Mouse (Mus musculus): ENCODE measurements around the gene Prkci. TPM values are rescaled to one million over a fixed set of nuclear protein-coding genes. Genes with fewer than 3 reads are reported as not detected.

Prkci gene
- polyA plus RNA-seq, 1 experiment from 2014 or later = 16.5 TPM

Small RNA genes lying within 50 kb of the gene (microRNA-seq; reads per million reads assigned to microRNA genes)
- not detected for gene Mir7008

Other genes with a start within 250 kb of the Prkci start
- gene Samd7, start 249.5 kb upstream of the Prkci start, polyA plus RNA-seq (2015; fragmentation: Nextera tagmentation; extraction: Ambion mirVana) = not detected in 2 replicates
- 54.3 and 60.4 TPM in 2 replicates for gene Sec62, start 202.9 kb upstream of the Prkci start, polyA plus RNA-seq (2015; fragmentation: Nextera tagmentation; extraction: Ambion mirVana)
- gene Gpr160, start 139.8 kb upstream of the Prkci start, polyA plus RNA-seq (2015; fragmentation: Nextera tagmentation; extraction: Ambion mirVana) = 0.92 and 1.1 TPM in 2 replicates
- 4.9 TPM in 2 replicates for gene Phc3, start 26.3 kb upstream of the Prkci start, polyA plus RNA-seq (2015; fragmentation: Nextera tagmentation; extraction: Ambion mirVana)
- 14.7 and 16.3 TPM in 2 replicates for gene Skil, start 99.3 kb downstream of the Prkci start, polyA plus RNA-seq (2015; fragmentation: Nextera tagmentation; extraction: Ambion mirVana)
- 4.8 and 7.3 TPM in 2 replicates for gene Cldn11, start 154.2 kb downstream of the Prkci start, polyA plus RNA-seq (2015; fragmentation: Nextera tagmentation; extraction: Ambion mirVana)